Mouse (Mus musculus): ENCODE data around the gene Eprs.
A peak's percentile ranks its signal among the peaks of the same experiment; 100 is the strongest.
"Not testable (repeated sequence)": the region's sequence is repeated elsewhere in the genome, so short reads cannot be mapped to it uniquely, and the experiment has no call there.

Gene Eprs

GRCm38 (mm10) chr1:185362677-185363520 lies at the start of gene Eprs:
TSS of gene Eprs (plus strand) at chr1:185363044.
- DNase-seq: peak; percentile 99 to 100

GRCm38 (mm10) chr1:185314546-185314945 lies 48.3 kb upstream of the Eprs start:
- DNase-seq: no peak

- DNase-seq: peak in 1 of 2 experiments; percentile 15
These were observed 46.8 kb upstream of the Eprs start for GRCm38 (mm10) chr1:185315846-185316568.

DNA sequence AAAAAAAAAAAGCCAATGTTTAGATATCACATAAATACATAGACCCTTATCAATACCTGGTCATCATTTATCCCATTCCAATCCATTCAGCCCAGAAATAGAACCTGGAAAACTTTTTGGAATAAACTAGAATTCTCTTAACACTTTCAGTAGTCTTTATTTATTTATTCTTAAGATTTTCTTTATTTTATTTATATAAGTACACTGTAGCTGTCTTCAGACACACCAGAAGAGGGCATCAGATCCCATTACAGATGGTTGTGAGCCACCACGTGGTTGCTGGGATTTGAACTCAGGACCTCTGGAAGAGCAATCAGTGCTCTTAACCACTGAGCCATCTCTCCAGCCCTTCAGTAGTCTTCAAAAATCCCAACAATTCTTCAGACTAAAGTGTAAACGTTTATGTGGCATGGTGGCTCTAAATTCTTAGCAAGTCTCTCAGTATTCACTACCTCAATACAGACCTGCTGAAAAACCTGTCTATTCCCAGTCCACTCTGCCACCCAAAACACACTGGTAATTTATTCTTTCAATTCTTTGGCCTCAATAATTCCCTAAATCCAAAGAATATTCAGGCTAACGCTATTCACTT lies 35.0 kb upstream of the Eprs start:
- not testable (repeated sequence) for DNase-seq

DNA sequence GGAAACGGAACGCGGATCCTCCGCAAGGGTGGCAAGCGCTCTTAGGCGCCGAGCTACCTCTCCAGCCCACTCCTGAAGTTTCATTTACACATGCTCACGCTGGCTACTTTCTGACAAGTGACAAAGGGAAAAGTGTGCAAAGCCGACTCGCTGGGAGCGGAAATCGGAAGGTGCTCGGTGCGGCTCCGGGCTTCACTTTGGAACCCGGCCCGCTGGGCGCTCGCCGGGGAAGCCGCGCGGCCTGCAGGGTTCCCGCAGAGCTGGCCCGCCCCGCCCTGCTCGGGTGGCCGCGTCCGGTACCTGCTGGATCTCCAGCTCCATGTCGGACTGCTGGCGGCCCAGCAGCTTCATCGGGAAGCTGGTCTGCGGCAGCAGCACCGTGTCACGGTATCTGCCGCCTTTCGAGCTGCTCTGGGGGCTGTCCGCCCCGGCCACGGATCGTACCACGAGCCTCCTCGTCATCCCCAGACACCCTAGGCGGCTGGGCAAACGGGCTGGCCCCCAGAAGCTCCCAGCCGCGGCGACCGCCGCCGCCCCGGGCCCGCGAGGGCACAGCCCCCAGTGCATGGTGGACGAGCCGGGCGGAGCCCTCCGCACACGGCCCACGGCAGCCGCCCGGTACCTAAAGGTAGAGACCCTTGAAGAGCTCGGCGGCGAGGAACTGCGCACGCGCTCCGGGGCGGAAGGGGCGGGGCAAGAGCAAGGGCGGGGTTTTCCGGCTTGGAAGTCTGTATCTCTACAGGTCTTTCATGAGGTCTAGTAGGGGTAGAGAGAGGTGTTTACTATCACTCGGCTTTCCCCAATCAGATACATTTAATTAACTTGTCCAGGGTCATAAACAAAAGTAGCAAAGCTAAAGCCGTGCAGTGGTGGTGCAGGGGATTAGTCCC lies 33.9 kb upstream of the Eprs start, which contains the start of gene Iars2:
Gene Iars2 (minus strand): TSS at position 676 of the 890 bp plus-strand sequence.
- peak; percentile 95 to 96 for DNase-seq

- no peak for DNase-seq
These were observed 33.0 kb upstream of the Eprs start for GRCm38 (mm10) chr1:185329851-185330250.

GRCm38 (mm10) chr1:185331364-185331763 lies 31.5 kb upstream of the Eprs start:
- DNase-seq: no peak

DNA sequence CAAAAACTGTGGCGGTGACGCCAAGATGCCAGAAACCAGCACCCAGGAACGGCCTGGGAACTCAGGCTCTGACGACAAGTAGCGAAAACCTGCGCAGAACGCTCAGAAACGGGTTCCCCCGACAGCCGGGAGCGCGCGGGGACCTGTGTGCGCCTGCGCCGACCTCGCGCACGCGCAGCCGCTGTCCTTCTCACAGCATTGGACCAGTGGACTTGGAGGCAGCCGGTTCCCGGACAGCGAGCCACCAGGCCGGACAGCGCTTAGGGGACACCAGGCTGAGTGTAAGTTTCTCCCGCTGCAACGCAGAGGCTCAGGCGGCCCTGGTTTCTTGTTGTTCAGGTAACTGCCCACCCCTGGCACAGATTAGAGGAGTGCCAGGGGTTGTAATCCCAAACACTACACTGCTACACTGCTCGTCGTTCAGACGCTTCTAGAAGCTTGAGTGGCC lies 30.8 kb upstream of the Eprs start, which contains the start of gene Bpnt1:
Gene Bpnt1 (plus strand): TSS at position 167 of the 448 bp plus-strand sequence.
- peak; percentile 89 to 93 for DNase-seq

DNA sequence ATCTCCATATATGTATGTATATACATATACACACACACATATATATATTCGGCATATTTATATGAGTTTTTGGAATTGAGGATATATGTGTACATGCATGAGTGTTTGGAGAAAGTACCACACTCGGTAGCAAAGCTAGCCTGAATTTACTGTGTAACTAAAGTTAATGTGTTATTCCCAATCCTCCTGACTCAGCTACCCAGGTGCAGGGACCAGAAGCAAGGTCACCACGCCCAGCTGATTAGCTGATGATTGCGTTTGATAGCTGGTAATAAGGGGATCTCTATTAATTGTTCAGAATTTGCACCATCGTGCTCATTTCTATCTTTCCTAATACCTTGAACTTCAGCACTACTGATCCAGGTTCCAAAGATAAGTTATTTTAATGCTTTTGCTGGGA lies 29.2 kb upstream of the Eprs start:
- no peak for DNase-seq

- DNase-seq: no peak
These were observed 28.7 kb upstream of the Eprs start for GRCm38 (mm10) chr1:185334136-185334535.

DNA sequence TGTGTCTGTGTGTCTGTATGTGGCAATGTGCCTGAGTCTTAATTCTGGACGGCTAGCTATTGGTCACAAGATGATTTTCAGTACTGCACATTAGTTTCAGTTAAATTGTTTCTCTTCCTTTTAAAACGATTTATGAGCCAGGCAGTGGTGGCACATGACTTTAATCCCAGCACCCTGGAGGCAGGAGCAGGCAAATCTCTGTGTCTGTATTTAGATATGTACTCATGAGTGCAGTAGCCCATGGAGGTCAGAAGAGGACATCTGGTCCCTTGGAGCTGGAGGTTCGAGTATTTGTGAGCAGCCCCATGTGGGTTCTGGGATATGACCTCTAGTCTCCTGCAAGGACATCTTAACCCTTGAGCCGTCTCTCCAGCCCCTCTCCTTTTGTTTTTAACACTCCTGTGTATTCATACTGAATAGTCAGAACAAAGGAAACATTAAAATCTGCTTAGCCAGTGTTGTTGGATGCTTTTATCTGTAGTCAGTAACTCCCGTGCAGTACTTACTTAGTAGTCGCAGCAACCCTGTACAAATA lies 27.5 kb upstream of the Eprs start:
- no peak for DNase-seq

DNA sequence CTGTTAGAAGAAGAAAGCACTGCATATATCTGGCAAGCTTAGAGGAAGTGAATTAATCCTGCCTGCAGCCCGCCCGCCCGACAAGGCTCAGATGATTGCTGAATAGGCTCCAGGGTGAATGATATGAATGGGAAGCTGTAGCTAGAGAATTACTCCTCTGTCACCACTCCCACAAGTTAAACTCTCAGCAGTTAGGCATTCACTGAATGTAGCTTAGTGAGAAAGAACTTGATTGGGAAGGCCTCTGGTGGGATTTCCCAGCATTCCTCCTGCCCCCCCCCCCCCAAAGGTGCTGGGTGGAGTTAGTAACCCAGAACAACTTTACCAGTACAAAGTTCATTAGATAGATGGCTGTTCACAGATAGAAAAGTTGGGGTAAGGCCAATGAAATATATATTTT lies 26.3 kb upstream of the Eprs start:
- no peak for DNase-seq

DNA sequence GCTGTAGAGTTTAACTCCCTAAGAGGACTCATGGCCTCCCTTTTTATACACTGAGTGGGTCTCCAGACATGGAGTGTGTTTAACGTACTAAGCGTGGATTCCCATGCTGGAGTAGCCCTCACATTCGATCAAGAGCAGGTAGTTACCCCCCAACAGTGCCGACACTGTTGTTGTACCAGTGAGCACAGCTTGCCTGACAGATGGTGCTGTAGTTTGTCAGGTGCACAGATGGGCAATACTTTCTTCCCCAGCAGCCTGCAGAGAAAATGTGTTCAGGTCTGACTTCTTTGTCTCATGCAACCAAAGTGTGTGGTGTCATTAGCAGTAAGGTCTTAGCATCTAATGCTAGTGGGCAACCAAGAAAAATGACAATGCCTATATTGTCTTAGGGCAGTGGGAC lies 20.4 kb upstream of the Eprs start:
- no peak for DNase-seq

GRCm38 (mm10) chr1:185343422-185343821 lies 19.4 kb upstream of the Eprs start:
- DNase-seq: no peak

- DNase-seq: peak in 1 of 2 experiments; percentile 12
These were observed 16.7 kb upstream of the Eprs start for GRCm38 (mm10) chr1:185346188-185346587.

DNA sequence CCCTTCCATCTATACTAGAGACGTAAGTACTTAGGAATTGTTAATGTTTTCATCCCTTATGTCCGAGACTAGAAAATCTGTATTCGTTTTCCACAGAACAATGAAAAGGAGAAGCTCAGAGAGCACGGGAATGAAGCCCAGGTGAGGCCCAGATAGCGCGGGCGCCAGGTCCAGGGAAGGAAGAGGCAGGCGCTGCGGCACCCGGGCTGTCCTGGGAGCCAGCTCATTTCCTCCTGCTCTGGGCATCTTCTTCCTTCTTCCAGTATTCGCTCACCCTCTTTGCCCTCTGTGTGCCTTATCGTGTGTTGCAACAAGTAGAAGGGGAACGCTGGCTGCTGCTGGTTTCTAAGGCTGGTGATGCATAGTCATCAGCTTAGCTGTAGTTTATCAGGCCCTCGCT lies 13.1 kb upstream of the Eprs start:
- DNase-seq: no peak

GRCm38 (mm10) chr1:185350611-185351010 lies 12.2 kb upstream of the Eprs start:
- DNase-seq: no peak

DNA sequence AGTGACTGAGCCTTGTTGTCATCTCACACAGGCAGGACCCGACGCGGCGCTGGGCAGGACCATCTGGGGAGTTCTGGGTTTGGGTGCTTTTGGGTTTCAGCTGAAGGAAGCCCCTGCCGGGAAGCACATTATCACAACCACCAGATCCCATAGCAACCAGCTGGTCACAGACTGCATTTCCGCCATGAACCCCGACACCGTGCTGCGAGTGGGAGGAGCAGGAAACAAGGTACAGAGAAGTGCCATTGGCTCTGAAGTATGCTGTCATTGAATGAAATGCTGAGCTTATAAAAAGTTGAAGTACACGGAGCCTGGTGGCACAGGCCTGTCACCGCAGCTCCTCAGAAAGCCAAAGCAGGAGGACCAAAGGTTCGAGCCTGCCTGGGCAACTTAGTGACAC lies 10.7 kb upstream of the Eprs start:
- DNase-seq: no peak

DNA sequence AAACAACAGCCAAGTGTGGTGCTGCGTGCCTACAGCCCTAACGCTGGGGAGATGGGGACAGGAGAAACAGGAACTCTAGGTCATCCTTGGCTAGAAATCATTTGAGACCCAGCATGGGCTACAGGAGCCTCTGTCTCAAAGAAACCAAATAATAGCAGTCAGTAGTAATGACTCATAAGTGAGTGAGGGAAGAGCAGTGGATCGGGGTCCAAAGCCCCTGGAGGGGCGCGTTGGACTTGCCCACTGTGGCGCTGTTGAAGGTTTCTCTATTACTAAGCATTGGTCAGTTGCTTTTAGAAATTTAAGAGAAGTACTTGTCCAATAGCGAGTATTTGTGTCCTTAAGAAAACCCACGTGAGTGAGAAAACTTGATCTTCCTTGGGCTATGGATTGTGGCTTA lies 9.5 kb upstream of the Eprs start:
- DNase-seq: no peak

GRCm38 (mm10) chr1:185354731-185355130 lies 8.1 kb upstream of the Eprs start:
- no peak for DNase-seq

GRCm38 (mm10) chr1:185356246-185356645 lies 6.6 kb upstream of the Eprs start:
- DNase-seq: no peak

DNA sequence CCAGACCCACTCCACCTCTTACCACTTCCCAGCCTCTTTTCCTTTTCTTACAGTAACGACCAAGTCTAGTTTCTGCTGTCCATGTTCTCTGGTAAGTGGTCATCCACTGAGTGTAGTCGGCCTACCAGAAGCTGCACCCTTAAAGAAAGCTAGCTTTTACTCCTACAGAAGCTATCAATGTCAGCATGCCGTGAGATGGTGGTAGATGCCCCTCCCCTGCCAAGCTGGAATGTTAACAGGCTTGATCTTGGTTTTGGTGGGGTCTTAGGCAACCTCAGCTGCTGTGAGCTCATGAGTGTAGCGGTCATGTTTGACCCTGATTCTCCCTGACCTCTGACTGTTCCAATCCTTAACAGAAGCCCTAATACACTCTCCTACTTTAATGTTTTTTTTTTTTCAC lies 4.6 kb upstream of the Eprs start:
- no peak for DNase-seq
